Mouse (Mus musculus) macrophage (primary cell): ENCODE results near the gene Atg9b. TPM values are rescaled to one million over a fixed set of nuclear protein-coding genes. Genes with fewer than 3 reads are reported as not detected.

ENCODE experiments used
- H3K27ac ChIP-seq: fragments of 350-480 bp; formaldehyde crosslinking; 2 replicates; pipeline ENCODE4 v1.9.0; 2021
- H3K36me3 ChIP-seq: fragments of 350-480 bp; formaldehyde crosslinking; 2 replicates; pipeline ENCODE4 v1.9.0; 2021; ENCODE audit errors: inconsistent target
- H3K4me3 ChIP-seq: fragments of 350-480 bp; formaldehyde crosslinking; 2 replicates; pipeline ENCODE4 v1.9.0; 2021; ENCODE audit errors: inconsistent target
- H3K79me2 ChIP-seq: fragments of 350-480 bp; formaldehyde crosslinking; 2 replicates; pipeline ENCODE4 v1.9.0; 2021; ENCODE audit errors: inconsistent target
- WGBS: methylation state at CpG from one replicate; pipeline ENCODE4 v1.1.7; 2026; ENCODE audit warnings: inconsistent platforms; ENCODE audit not compliant: missing documents; 5-methylcytosine and 5-hydroxymethylcytosine counted together
- polyA plus RNA-seq: library from polyadenylated mRNA; stranded (reverse); fragments of 250-400 nt; gene quantifications from 3 replicates; pipeline ENCODE4 v1.2.4, GENCODE M21; 2018; ENCODE audit warnings: inconsistent platforms

The Atg9b gene
- polyA plus RNA-seq, 1 experiment from 2014 or later = 1.4 TPM

- H3K79me2 ChIP-seq = no peaks in the 10 kb centered on the region
- WGBS = 77% methylated on average over 4 of the region's 4 CpGs
- no peaks in the 10 kb centered on the region for H3K36me3 ChIP-seq
- no peak overlapping the region for H3K4me3 ChIP-seq
- H3K27ac ChIP-seq = no peak overlapping the region
These were observed 11.4 kb downstream of the Atg9b start for GRCm38 (mm10) chr5:24380499-24380898.

DNA sequence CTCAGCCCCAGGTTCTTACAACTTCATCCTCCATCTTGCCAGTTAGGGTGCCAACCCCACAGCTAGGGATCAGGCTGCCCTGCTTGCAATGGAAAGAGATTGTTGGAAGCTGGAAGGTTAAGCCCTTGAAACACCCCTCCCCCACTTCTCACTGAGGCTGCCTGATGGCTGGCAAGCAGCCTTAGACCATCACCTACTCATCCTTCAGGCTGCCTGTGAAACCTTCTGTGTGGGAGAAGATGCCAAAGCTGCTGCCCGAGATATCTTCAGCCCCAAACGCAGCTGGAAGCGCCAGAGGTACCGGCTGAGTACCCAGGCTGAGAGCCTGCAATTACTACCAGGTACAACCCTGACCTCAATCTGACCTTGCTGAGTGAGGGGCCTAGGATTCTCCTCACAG, 12.4 kb downstream of the Atg9b start:
- 90% methylated on average over 4 of the region's 4 CpGs for WGBS

GRCm38 (mm10) chr5:24378700-24379099, 13.2 kb downstream of the Atg9b start:
- H3K27ac ChIP-seq = no peak overlapping the region
- no peaks in the 10 kb centered on the region for H3K36me3 ChIP-seq
- H3K79me2 ChIP-seq = no peaks in the 10 kb centered on the region
- WGBS = 100% methylated on average over 2 of the region's 2 CpGs
- no peak overlapping the region for H3K4me3 ChIP-seq

More for the DNA sequence above, 12.4 kb downstream of the Atg9b start:
- no peak overlapping the region for H3K27ac ChIP-seq
- no peak overlapping the region for H3K4me3 ChIP-seq
- no peaks in the 10 kb centered on the region for H3K36me3 ChIP-seq
- H3K79me2 ChIP-seq = no peaks in the 10 kb centered on the region

DNA sequence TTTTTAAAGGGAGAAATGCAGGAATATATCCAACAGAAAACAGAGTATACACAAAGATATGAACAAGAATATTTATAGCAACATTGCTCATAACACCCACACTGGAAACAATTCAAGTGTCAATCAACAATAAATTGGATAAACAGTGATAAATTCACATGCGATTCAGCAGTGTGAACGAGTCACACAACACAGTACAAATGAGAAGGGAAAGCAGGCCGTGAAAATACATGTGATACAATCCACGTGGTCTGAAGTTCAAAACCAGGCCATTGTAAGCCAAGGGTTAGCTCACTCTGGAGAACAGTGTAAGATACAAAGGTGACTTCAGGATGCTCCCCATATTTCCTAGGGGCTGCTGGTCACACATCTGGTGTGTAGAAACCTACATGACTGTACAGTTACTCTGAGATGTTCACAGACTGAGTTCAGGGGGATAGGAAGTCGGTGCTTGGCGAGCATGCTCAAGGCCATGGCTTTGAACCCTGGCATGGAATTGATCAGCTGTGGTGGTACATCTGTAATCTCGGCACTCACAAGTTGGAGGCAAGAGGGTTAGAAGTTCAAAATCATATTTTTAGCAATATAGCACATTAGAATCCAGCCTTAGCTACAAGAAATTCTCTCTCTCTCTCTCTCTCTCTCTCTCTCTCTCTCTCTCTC, 17.1 kb downstream of the Atg9b start:
- Histone ChIP-seq H3K36me3 (no peaks in the 10 kb centered on the region), H3K79me2 (no peaks in the 10 kb centered on the region), H3K4me3 (no peak overlapping the region), H3K27ac (no peak overlapping the region)
- WGBS = 88% methylated on average over 7 of the region's 7 CpGs

DNA sequence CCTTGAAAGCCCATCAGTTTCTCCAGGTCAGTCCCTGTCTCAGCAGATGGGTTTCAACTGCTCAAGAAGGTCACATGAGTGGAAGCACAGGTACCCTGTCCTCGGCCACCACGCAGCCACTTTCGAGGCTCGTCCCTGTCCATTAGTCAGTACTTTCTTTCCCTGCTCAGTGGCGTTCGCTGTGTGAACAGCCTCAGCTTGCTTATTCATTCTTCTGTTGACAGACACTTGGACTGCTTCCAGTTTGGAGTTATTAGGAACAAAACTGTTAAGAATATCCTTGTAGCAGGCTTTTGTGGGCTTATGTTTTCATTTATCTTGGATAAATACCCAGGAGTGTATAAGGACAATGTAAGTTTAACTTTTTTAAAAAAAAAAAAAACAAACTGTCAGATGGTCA, 17.7 kb downstream of the Atg9b start:
- H3K79me2 ChIP-seq = no peaks in the 10 kb centered on the region
- no peak overlapping the region for H3K27ac ChIP-seq
- no peaks in the 10 kb centered on the region for H3K36me3 ChIP-seq
- H3K4me3 ChIP-seq = no peak overlapping the region
- WGBS = 22% methylated on average over 6 of the region's 6 CpGs

DNA sequence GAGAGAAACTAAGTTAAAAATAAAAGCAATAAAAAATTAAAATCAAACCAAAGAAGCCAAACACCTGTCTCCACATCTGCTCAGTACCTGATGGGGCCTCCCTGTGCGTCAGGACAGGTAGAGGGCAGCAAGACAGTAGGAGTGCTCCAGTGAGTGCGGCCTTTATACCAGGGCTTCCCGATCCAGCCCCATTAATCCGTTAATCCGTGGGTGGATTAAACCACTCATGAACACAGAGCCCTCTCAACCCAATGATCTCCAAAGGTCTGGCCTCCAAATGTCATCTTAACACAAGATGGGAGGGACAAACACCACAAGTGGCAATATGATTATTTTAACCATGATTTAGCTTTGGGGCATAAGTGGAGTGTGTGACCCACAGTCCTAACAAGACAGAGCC, 18.1 kb downstream of the Atg9b start:
- H3K36me3 ChIP-seq = no peaks in the 10 kb centered on the region
- H3K4me3 ChIP-seq = no peak overlapping the region
- 95% methylated on average over 5 of the region's 5 CpGs for WGBS
- no peak overlapping the region for H3K27ac ChIP-seq
- no peaks in the 10 kb centered on the region for H3K79me2 ChIP-seq

DNA sequence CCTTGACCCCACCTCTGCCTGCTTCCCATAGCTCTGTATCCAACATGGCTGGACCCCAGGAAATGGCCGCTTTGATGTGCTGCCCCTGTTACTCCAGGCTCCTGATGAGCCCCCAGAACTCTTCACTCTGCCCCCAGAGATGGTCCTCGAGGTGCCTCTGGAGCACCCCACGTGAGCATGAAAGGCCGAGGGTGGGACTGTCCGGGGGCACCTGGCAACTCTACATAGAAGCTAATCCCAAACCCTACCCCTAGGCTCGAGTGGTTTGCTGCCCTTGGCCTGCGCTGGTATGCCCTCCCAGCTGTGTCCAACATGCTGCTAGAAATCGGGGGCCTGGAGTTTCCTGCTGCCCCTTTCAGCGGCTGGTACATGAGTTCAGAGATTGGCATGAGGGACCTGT, 22.2 kb downstream of the Atg9b start:
- H3K36me3 ChIP-seq = no peaks in the 10 kb centered on the region
- H3K4me3 ChIP-seq = no peak overlapping the region
- H3K27ac ChIP-seq = no peak overlapping the region
- H3K79me2 ChIP-seq = no peaks in the 10 kb centered on the region
- WGBS = 94% methylated on average over 9 of the region's 9 CpGs

DNA sequence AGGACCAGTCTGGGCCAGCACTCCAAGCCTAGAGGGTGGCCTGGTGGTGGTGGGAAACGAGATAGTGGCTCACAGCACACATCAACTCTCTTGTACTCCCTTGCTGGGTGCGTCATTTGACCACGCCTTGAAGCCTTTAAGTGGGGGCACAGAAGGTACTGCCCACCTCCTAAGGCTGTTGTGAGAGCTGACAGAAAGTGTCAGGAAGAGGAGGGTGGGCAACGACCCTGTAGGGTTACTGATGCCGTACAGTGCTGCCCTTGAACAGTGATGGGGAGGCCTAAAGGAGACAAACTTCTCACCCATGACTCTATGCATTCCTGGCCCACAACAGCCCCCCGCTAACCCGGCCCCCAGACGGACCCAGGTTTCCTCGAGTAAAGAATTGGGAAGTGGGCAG, 25.5 kb downstream of the Atg9b start:
- Histone ChIP-seq H3K79me2 (no peaks in the 10 kb centered on the region), H3K27ac (no peak overlapping the region), H3K4me3 (no peak overlapping the region), H3K36me3 (no peaks in the 10 kb centered on the region)
- WGBS = 87% methylated on average over 7 of the region's 9 CpGs

GRCm38 (mm10) chr5:24365528-24365927, 26.4 kb downstream of the Atg9b start:
- WGBS = 9% methylated on average over 4 of the region's 5 CpGs
- Histone ChIP-seq H3K27ac (no peak overlapping the region), H3K79me2 (no peaks in the 10 kb centered on the region), H3K36me3 (no peaks in the 10 kb centered on the region), H3K4me3 (no peak overlapping the region)

- 79% methylated on average over 10 of the region's 10 CpGs for WGBS
- Histone ChIP-seq H3K4me3 (no peak overlapping the region), H3K27ac (no peak overlapping the region), H3K79me2 (no peaks in the 10 kb centered on the region), H3K36me3 (no peaks in the 10 kb centered on the region)
These were observed 27.0 kb downstream of the Atg9b start for GRCm38 (mm10) chr5:24364963-24365362.

GRCm38 (mm10) chr5:24364508-24364907, 27.4 kb downstream of the Atg9b start, which contains the start of gene Nos3:
TSS of gene Nos3 (plus strand) at chr5:24364810.
- H3K4me3 ChIP-seq = no peak within 1 kb of the TSS
- H3K79me2 ChIP-seq = no peaks in the 10 kb centered on the region
- no peak within 1 kb of the TSS for H3K27ac ChIP-seq
- H3K36me3 ChIP-seq = no peaks in the 10 kb centered on the region
- WGBS = 90% methylated on average over 12 of the region's 12 CpGs

DNA sequence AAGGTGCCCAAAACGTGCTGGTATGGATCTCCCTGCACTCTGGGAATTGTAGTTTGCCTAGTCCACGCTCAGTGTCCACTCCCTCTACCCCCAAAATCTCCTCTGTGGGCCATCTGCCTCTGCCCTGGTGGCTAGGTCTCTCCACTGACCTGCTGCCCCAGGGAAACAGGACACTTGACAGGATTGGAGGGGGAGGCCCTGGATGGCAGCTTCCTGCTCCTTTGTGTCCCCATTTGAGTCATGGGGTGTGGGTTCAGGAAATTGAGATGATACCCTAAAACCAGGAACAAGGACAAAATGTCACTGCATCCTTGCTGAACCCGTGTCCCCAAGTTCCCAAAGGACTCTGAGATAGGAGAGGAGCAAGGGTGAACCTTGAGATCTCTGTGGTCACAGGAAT, 27.9 kb downstream of the Atg9b start:
- no peak overlapping the region for H3K27ac ChIP-seq
- H3K4me3 ChIP-seq = no peak overlapping the region
- H3K36me3 ChIP-seq = no peaks in the 10 kb centered on the region
- no peaks in the 10 kb centered on the region for H3K79me2 ChIP-seq
- 88% methylated on average over 3 of the region's 3 CpGs for WGBS

DNA sequence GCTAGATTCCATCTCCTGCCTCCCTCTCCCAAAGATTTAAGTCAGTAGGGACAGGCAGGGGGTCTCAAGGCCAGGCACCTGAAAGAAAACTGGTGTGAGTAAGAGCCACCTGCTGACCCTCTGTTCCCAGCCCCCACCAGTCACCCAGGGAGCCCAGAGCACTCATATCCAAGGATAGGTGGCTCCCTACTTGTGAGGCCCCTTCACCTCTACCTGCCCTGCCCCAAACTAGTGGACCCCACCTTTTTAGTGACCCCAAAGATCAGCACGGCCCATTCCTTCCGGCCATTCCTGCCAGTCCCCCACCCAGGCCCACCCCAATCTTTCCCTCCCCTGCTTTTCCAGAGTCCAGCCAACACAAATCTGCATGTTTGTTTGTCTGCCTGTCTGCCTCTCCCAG, 28.5 kb downstream of the Atg9b start:
- Histone ChIP-seq H3K4me3 (no peak overlapping the region), H3K27ac (no peak overlapping the region), H3K79me2 (no peaks in the 10 kb centered on the region), H3K36me3 (no peaks in the 10 kb centered on the region)
- WGBS = 100% methylated on average over 2 of the region's 2 CpGs

GRCm38 (mm10) chr5:24360792-24361454, 31.0 kb downstream of the Atg9b start:
- Histone ChIP-seq H3K36me3 (no peaks in the 10 kb centered on the region), H3K27ac (no peak overlapping the region), H3K4me3 (no peak overlapping the region), H3K79me2 (no peaks in the 10 kb centered on the region)
- 0% methylated on average over 7 of the region's 7 CpGs for WGBS

GRCm38 (mm10) chr5:24357461-24357860, 34.5 kb downstream of the Atg9b start:
- WGBS = 14% methylated on average over 7 of the region's 7 CpGs
- H3K79me2 ChIP-seq = no peaks in the 10 kb centered on the region
- no peaks in the 10 kb centered on the region for H3K36me3 ChIP-seq
- no peak overlapping the region for H3K27ac ChIP-seq
- no peak overlapping the region for H3K4me3 ChIP-seq
